Mouse (Mus musculus): ENCODE data around the gene Tsc2. TPM values are rescaled to one million over a fixed set of nuclear protein-coding genes. Genes with fewer than 3 reads are reported as not detected.
A peak's percentile ranks its signal among the peaks of the same experiment; 100 is the strongest.

Gene Tsc2
- polyA plus RNA-seq, 1 experiment from 2014 or later: 56.9 TPM

DNA sequence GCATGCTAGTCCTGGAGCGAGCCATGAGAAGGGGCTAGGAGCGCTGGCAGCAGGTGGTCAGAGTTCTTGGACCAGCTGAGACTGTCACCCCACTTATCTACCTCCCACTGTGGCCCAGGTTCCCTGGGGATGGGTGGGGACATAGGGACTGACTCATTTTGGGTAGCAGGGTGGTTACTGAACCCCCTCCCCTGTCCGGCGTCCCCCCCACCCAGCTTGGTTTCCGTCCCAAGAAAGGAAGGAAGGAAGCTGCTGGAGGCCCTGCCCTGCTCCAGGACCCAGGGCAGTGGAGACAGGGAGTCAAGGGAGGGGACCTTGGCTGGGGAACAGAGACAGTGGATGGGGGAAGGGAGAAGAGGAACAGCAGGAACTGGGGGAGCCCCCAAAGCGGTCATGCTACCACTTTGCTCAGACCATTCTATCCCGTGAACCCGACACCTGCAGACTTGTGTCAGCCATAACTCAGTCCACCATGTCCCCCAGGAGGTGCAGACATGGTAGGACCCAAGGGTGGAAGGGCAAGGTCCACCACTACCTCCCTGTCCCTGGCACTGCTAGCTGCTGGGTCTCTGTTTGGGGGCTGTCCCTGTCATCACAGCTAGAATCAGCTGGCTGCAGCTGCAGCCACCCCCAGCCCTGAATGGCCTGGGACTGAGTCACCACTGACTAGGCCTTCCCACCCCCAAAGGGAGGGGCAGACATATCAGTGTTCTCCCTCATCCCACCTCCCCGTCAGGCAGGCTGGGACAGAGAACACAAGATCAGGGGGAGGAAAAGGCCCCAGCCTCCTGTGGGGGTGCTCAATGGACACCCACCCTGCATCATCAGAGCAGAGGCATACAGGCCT, 12.7 kb upstream of the Tsc2 start:
- Histone ChIP-seq H3K27ac (peak overlapping the region; percentile 75), H3K4me3 (no peak overlapping the region; the same call in 1 of the 2 replicates), H3K36me3 (peaks cover 14% of the 10 kb centered on the region; the same call in 1 of the 2 replicates), H3K9me3 (no peaks in the 10 kb centered on the region), H3K4me1 (peaks cover 70% of the 10 kb centered on the region), H3K27me3 (ENCODE audit: insufficient read depth, poor library complexity, severe bottlenecking) (peaks cover 88% of the 10 kb centered on the region)
- DNase-seq (ENCODE audit: low spot score): no peak
- 68% methylated on average over 9 of the region's 9 CpGs for WGBS

DNA sequence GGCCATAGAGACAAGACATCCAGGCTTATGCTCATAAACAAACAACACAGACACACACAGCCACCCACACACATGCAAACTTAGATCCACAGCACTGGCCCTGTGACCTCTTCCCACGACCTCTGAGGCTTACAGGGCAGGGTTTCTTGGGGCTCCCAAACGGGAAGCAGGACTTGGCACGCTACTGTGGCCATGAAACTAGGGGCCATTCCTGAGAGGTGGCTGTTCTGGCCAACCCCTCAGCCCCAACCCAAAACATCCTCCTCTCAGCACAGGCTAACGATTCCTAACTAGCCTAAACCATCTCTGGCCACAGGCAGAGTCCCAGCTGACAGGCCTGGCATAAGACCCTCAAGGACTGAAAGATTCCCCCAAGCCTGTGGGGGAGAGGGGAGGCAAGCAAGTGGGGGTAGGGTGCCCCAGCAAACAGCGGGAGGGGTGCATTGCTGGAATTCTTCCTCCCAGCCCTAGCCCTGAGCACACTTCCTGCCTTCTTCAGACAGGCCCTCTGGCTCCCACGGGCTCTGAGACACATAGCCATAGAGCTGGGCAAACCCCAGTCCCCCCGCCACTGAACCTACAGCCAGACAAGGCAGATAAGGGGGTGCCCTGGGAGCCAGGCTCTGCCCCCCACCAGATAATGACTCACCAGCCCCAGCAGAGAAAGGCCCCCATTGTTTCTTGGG, 11.7 kb upstream of the Tsc2 start:
- WGBS: 31% methylated on average over 7 of the region's 7 CpGs
- no peak for DNase-seq (ENCODE audit: low spot score)
- peaks cover 70% of the 10 kb centered on the region for H3K4me1 ChIP-seq
- peak overlapping the region; percentile 75 for H3K27ac ChIP-seq
- peaks cover 23% of the 10 kb centered on the region for H3K36me3 ChIP-seq
- no peak overlapping the region for H3K4me3 ChIP-seq
- H3K27me3 ChIP-seq (ENCODE audit: insufficient read depth, poor library complexity, severe bottlenecking): peaks cover 89% of the 10 kb centered on the region
- no peaks in the 10 kb centered on the region for H3K9me3 ChIP-seq

DNA sequence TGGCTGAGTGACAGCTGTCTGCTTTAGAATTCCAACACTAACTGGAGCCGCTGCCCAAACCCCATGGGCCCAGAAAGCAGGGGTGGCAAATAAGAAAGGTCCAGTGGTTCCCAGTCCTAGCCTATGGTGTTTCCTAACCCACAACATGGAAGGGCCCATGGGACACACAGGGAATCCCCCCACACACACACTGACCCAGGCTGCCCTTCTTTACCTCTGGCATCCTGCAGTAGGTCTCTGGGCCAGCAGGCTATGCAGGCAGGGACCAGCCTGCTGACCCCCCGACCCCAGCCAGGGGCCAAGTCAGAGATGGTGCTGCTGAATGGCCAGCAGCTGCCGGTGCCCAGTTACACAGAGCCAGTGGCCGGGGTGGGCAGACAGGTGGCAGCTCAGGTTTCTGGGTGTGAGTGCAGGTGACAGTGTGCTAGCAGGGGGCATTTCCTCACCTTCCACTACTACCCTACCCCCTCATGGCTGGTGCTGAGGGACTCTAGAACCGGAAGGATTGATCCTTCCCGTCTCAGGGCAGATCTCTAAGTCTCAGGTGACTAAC, 10.4 kb upstream of the Tsc2 start:
- Histone ChIP-seq H3K36me3 (peaks cover 33% of the 10 kb centered on the region), H3K4me1 (peaks cover 68% of the 10 kb centered on the region), H3K27ac (0 out of 2 replicates have a peak overlapping the region, but pooled peaks have one; percentile 37), H3K27me3 (ENCODE audit: insufficient read depth, poor library complexity, severe bottlenecking) (peaks cover 89% of the 10 kb centered on the region), H3K9me3 (no peaks in the 10 kb centered on the region), H3K4me3 (no peak overlapping the region)
- WGBS: 75% methylated on average over 6 of the region's 6 CpGs
- no peak for DNase-seq (ENCODE audit: low spot score)

DNA sequence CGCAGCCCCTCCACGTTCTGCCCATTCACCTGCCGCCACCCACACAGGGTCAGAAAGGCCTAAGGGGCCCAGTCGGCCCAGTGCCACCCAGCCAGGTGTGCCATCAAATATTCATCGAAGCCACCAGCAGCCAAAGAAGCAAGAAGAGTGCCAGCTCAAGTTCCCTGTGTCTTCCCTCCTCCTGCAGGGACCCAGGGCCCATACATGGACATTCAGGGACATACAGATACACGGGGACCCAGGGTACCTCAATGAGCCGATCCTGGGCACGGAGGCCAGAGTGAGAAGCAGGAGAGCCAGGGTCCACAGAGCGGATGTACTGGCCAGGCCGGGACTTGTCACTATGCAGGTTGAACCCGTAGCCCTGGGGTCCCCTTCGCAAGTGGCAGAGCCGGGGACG, 9.5 kb upstream of the Tsc2 start:
- H3K36me3 ChIP-seq: peaks cover 33% of the 10 kb centered on the region
- no peak for DNase-seq (ENCODE audit: low spot score)
- WGBS: 91% methylated on average over 14 of the region's 14 CpGs

DNA sequence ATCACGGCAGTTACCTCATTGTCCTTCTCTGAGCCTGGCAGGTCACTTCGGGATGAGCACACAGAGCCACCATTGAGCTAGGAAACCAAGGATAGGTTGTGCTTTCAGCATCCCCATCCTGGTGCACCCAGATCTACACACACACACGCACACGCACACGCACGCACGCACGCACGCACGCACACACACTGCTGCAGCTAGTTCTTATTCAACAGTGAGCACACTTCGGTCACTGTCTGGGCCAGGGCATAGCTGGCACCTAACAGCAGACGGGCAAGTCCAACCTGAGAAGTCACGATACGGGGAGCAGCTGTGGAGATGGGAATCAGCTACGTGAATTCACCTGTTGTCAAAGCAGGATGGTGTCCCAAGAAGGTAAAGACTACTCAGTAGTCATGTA, 8.2 kb upstream of the Tsc2 start:
- no peak for DNase-seq (ENCODE audit: low spot score)
- H3K27ac ChIP-seq: no peak overlapping the region
- H3K4me1 ChIP-seq: peaks cover 62% of the 10 kb centered on the region
- no peak overlapping the region for H3K4me3 ChIP-seq
- H3K9me3 ChIP-seq: no peaks in the 10 kb centered on the region
- WGBS: 91% methylated on average over 15 of the region's 15 CpGs
- H3K36me3 ChIP-seq: peaks cover 33% of the 10 kb centered on the region
- H3K27me3 ChIP-seq (ENCODE audit: insufficient read depth, poor library complexity, severe bottlenecking): peaks cover 82% of the 10 kb centered on the region

More for the DNA sequence above, 9.5 kb upstream of the Tsc2 start:
- peaks cover 86% of the 10 kb centered on the region for H3K27me3 ChIP-seq (ENCODE audit: insufficient read depth, poor library complexity, severe bottlenecking)
- H3K9me3 ChIP-seq: no peaks in the 10 kb centered on the region
- no peak overlapping the region for H3K4me3 ChIP-seq
- peaks cover 65% of the 10 kb centered on the region for H3K4me1 ChIP-seq
- no peak overlapping the region for H3K27ac ChIP-seq

DNA sequence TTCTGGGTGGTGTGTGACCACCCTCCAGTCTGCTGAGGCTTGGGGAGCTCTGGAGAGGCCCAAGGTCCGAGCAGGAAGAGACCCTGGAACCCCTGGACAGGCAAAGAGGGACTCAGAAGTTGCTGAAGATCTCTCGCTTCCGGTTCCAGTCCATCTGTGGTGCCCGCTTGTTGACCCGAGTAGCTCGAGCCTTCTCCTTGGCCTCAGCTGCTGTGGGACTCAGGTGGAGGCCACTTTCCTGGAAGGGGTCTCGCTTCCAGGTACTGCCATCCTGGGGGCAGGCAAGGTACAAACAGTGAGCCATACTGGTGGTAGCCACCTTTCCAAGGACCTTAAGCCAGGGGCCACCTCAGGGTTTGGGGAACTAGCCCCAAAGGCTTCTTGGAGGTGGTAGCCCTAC, 7.7 kb upstream of the Tsc2 start:
- DNase-seq (ENCODE audit: low spot score): no peak
- Histone ChIP-seq H3K27me3 (ENCODE audit: insufficient read depth, poor library complexity, severe bottlenecking) (peaks cover 82% of the 10 kb centered on the region), H3K4me1 (peaks cover 62% of the 10 kb centered on the region), H3K36me3 (peaks cover 33% of the 10 kb centered on the region), H3K27ac (peak overlapping the region; percentile 62), H3K9me3 (no peaks in the 10 kb centered on the region), H3K4me3 (no peak overlapping the region)
- WGBS: 93% methylated on average over 7 of the region's 7 CpGs

DNA sequence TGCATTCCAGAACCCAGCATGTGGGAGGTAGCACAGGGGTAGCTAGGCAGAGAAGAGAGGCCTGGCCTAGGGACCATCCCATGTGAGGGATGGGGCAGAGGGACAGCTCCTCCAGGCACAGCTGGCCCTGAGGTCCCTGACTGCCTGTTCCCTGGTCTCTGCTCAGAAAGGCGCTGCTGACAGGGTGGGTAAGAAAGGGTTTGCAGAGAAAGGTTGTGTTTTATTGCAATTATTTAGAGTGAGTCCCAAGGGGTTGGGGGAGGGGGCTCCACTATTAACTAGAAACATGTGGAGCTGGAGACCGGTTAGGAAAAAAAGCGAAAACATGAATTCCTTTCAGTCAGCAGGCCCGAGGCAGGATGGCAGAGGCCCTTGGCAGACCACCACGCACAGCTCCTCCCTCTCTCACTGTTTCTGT, 7.2 kb upstream of the Tsc2 start:
- 77% methylated on average over 5 of the region's 5 CpGs for WGBS
- peaks cover 83% of the 10 kb centered on the region for H3K27me3 ChIP-seq (ENCODE audit: insufficient read depth, poor library complexity, severe bottlenecking)
- no peak overlapping the region for H3K4me3 ChIP-seq

DNA sequence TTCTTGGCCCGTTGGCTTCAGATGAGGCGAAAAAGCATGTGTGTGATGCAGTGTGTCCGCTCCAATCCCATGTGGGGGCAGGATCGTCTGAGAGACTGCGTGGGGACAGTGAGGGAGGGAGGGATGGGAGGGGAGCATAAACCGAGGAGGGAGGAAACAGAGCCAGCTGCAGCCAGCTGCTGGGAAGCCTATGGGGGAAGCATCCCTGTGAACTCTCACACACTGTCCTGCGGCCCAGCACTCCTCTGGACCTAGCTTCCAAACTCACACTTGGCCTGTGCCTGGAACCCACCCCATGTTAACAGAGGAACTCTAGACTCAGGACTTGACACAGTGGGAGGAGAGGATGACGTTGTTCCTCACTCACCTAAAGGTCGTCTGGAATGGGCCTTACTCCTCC, 6.4 kb upstream of the Tsc2 start:
- Histone ChIP-seq H3K27ac (peak overlapping the region; percentile 65), H3K9me3 (no peaks in the 10 kb centered on the region), H3K27me3 (ENCODE audit: insufficient read depth, poor library complexity, severe bottlenecking) (peaks cover 87% of the 10 kb centered on the region), H3K4me1 (peaks cover 56% of the 10 kb centered on the region), H3K4me3 (no peak overlapping the region), H3K36me3 (peaks cover 33% of the 10 kb centered on the region)
- no peak for DNase-seq (ENCODE audit: low spot score)
- WGBS: 62% methylated on average over 9 of the region's 9 CpGs

More for the DNA sequence above, 7.2 kb upstream of the Tsc2 start:
- no peak for DNase-seq (ENCODE audit: low spot score)
- peaks cover 62% of the 10 kb centered on the region for H3K4me1 ChIP-seq
- peaks cover 33% of the 10 kb centered on the region for H3K36me3 ChIP-seq
- no peaks in the 10 kb centered on the region for H3K9me3 ChIP-seq
- peak overlapping the region; percentile 65 for H3K27ac ChIP-seq

DNA sequence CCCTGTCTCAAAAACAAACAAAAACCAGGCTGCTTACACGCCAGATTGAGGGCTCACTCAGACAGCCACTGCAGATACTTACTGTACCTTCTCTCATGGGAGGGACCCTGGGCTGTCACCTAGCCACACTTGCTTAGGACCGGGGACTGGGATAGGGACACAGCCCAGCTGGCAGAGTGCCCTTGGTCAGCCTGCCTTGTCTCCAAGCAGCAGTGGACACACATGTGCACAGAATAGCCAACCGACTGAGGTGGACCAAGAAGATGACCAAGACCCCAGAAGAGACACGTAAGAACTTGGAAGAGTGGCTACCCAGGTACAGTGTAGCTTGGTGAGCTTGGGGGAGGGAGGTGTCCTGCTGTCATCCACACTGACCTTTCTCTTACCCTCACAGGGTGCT, 5.8 kb upstream of the Tsc2 start:
- Histone ChIP-seq H3K4me1 (peaks cover 56% of the 10 kb centered on the region), H3K36me3 (peaks cover 33% of the 10 kb centered on the region), H3K27ac (peak overlapping the region; percentile 65; the same call in 1 of the 2 replicates), H3K9me3 (no peaks in the 10 kb centered on the region), H3K4me3 (no peak overlapping the region), H3K27me3 (ENCODE audit: insufficient read depth, poor library complexity, severe bottlenecking) (peaks cover 84% of the 10 kb centered on the region)
- no peak for DNase-seq (ENCODE audit: low spot score)
- 87% methylated on average over 4 of the region's 4 CpGs for WGBS

DNA sequence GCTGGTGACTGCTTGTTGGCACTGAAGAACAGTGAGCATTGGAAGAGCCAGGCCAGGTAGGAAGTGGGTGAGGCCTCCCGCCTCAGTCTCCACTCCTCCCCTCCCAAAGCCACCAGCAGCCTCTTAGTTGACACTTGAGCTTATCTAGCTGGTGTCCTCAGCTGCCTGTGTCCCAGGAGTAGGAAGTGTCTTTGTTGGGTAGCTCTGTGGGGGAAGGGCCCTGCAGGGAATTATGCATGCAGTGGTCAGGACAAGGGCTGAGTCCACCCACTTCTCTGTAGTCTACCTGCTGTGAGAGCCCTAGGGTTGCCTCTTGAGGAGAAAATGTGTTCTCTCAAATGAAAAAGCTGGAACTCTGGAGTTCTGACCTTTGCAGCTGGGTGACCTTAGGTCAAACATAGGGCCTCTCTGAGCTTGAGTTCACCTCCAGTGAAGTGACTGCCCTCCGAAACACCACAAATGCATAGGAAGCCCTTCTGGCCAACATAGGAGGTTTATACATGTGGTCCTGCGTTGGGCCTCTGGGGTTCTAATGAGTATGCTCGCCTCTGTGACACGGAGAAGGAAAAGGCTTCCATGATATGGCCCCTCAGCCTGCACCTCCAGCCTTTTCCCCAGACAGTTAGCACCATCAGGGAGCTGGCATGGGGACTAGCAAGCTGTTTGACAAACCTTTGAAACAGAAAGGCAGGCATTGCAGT, 4.5 kb upstream of the Tsc2 start:
- DNase-seq (ENCODE audit: low spot score): no peak
- no peaks in the 10 kb centered on the region for H3K9me3 ChIP-seq
- H3K4me3 ChIP-seq: no peak overlapping the region
- peak overlapping the region; percentile 32; the same call in 1 of the 2 replicates for H3K27ac ChIP-seq
- WGBS: 44% methylated on average over 5 of the region's 5 CpGs
- peaks cover 55% of the 10 kb centered on the region for H3K4me1 ChIP-seq
- peaks cover 30% of the 10 kb centered on the region for H3K36me3 ChIP-seq
- H3K27me3 ChIP-seq (ENCODE audit: insufficient read depth, poor library complexity, severe bottlenecking): peaks cover 71% of the 10 kb centered on the region

DNA sequence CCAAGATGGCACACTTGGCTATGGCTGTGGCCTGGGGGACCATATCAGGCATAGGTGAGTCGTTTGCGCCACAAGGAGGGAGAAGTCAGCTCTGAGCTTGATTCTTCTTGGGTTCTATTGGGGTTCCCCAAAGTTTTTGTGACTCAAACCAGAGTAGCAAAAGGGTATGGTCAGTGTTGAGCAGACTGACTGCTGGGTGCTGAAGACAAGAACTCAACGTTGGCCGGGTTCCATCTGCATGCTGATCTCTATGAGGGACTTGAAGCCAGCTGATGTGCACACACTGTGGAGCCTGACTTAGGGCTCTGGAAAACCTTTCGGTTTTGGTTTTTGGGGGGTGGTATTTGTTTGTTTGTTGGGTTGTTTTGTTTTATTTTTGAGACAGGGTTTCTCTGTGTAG, 3.3 kb upstream of the Tsc2 start:
- Histone ChIP-seq H3K9me3 (no peaks in the 10 kb centered on the region), H3K4me1 (peaks cover 60% of the 10 kb centered on the region), H3K4me3 (no peak overlapping the region), H3K27ac (no peak overlapping the region), H3K36me3 (peaks cover 30% of the 10 kb centered on the region), H3K27me3 (ENCODE audit: insufficient read depth, poor library complexity, severe bottlenecking) (peaks cover 61% of the 10 kb centered on the region)
- WGBS: 92% methylated on average over 5 of the region's 5 CpGs
- no peak for DNase-seq (ENCODE audit: low spot score)

DNA sequence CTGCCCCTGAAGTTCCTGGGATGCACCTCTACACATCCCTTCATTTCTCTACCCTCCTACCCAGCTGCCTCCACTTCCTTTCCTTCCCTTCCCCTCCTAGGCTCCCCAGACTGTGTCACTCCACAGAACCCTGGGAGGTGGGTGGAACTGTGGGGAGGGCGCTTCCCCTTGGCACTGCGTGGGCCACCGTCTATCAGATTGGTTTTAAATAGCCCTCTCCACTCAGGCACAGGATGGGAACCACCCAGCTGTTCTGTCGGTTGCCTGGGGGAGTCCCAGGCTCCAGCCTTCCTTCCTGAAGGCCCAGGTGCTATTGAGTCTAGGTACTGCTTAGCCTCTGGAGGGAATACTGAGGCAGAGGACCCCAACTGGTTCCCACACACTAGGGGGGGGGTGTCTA, 2.6 kb upstream of the Tsc2 start:
- no peak overlapping the region; the same call in 1 of the 2 replicates for H3K27ac ChIP-seq
- H3K9me3 ChIP-seq: no peaks in the 10 kb centered on the region
- no peak overlapping the region for H3K4me3 ChIP-seq
- H3K4me1 ChIP-seq: peaks cover 57% of the 10 kb centered on the region
- peaks cover 30% of the 10 kb centered on the region for H3K36me3 ChIP-seq
- WGBS: 75% methylated on average over 4 of the region's 4 CpGs
- H3K27me3 ChIP-seq (ENCODE audit: insufficient read depth, poor library complexity, severe bottlenecking): peaks cover 54% of the 10 kb centered on the region
- DNase-seq (ENCODE audit: low spot score): no peak

Data from heart, embryonic 10.5 days (tissue).